Mouse (Mus musculus) embryo, embryonic 10.5 days (tissue): Measurements from ENCODE around the gene Lin28b.
A peak's percentile ranks its signal among the peaks of the same experiment; 100 is the strongest.

Experiments
- DNase-seq: peaks from one replicate; pipeline ENCODE4 v3.0.0-alpha.2; 2015; ENCODE audit warnings: low spot score

The Lin28b gene

DNA sequence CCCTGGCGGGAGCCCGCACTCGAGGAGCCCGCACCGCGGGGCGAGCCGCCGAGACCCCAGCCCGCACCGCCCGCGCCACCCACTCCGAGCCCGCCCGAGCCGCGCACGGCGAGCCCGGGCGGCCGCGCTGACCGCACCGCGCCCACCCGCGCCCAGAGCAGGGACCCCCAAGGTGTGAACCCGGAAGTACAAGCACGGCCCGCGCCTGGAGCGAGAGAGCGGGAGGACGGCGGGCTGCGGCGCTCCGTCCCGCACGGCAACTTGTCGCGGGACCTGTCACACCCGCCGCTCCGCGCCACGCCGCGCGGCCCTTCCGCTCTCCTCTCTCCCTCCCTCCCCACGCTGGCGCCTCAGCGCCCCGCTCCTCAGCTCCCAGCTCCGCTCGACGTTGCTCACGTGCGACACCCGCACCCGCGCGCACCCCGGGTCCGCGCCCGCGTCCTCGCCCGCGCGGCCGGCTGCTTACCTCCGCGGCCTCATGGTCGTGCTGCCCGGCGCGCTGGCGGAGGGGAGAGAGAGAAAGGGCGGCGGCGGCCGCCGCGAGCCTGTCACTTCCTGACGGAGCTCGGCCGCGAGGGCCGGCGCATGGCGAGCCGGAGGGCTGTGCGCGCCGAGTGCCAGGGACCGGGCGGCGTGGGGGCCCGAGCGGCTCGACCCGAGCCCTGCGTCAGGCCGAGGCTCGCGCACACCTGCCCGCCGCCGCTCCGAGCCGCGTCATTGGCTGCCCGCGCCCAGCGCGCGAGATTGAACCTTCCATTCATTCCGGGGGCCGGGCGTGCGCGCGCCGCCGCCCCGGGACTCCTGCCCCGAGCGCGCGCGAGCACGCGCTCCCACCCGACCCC is at the start of gene Lin28b:
Gene Lin28b (minus strand): TSS at position 635 of the 842 bp plus-strand sequence.
- DNase-seq = peak; percentile 90

- peak; percentile 9 for DNase-seq
Measured at GRCm38 (mm10) chr10:45511764-45512163, 25.6 kb upstream of the Lin28b start.

GRCm38 (mm10) chr10:45510662-45511061 is 24.5 kb upstream of the Lin28b start:
- no peak for DNase-seq

GRCm38 (mm10) chr10:45500259-45500658 is 14.1 kb upstream of the Lin28b start:
- DNase-seq = no peak

DNA sequence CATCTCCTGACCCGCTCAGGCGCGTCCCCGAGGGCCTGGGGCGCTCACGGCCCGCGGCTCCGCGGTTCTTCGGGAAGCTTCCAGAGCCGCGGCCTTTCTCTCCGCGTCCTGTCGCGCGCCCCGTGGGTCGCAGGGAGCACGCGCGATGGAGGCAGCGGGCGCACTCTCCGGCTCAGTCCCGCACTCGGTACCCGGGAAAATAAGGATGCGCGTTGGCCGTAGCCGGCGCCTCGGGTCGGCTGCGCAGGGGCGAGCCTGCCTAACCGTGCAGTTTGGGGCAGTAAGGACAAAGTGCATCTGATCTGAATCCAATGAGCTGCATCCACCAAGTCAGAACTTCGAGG is 380 bp upstream of the Lin28b start:
- no peak for DNase-seq

GRCm38 (mm10) chr10:45485226-45485760 is 902 bp downstream of the Lin28b start:
- DNase-seq = peak; percentile 76

- DNase-seq = peak; percentile 80
Measured at GRCm38 (mm10) chr10:45483210-45483609, 3.0 kb downstream of the Lin28b start.

GRCm38 (mm10) chr10:45473663-45474333 is 12.4 kb downstream of the Lin28b start:
- DNase-seq = peak; percentile 78

DNA sequence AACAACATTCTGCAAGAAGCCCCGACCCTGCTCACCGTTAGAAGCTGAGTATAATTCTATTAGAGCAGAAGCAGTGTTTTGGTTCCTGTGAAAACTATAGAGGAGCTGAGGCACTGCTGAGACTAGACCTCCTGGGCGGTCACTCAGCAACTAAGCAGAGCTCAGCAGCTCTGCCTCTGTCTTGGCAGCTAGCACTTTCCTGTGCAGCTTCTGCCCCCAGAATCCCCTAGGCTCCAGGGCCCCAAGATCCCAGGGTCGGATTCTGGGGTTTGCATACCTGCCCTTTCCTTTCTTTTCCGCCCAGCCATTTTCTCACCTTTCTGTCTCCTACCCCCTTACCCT is 13.1 kb downstream of the Lin28b start:
- peak; percentile 57 for DNase-seq

DNA sequence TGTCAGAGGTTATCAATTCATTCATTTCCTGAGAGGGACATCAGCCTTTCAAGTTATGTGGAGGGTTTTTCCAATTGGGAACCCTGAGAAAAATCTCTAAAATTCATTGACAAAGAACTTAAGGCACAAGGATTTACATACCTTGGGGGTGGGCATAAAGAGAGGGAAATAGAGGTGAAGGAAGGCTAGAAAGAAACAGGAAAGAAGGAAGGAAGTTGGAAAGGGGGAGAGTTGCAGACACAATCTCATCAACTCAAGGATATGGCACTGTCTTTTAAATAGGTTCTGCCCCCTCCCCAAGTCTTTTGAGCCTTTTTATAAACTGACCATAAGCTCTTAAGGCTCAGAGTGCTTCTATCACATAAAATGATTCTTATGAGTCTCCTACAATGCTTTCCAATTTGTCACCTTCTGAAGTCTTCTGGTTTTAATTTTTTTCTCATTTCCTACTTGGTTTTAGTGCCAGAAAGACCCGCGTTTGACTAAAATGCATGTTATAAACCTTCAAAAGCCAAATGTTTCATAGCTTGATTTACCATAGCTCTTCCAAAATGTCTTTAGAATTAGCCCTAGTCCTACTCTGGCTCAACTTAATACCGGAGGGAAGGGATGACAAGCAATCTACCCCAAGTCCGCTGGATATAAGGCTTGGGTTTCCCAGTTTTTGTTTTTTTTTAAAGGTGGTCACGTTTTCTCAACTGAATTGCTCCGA is 13.6 kb downstream of the Lin28b start:
- peak; percentile 52 for DNase-seq

GRCm38 (mm10) chr10:45471321-45471720 is 14.9 kb downstream of the Lin28b start:
- DNase-seq = peak; percentile 65

DNA sequence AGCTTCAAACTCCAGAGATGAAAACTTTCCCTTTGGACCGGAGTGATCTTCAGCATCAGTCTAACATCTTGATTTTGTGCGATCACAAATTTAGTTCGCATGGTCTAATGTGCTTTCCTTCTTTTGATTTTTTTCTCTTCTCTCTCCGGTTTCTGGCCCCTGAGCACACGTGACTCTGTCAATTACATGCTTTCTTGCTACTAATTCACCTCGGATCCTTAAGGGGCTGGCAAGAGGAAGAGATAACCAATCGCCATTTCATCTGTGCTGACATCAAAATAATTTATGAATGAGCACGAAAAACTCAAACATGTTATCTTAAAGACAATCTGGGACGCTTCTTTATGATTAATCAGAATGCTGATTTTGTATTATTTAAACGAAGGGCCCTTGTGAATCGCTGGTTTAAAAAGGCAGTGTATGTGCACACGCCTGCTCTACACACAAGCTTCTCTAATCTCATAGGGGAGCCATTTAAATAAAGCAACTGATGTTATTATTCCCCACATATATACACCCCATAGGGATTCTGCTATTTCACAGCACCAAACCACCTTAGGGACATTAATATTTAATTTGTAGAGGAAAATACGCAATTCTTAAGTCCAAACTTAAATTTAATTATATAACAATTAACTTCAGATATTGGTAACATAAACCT is 16.0 kb downstream of the Lin28b start:
- peak; percentile 84 for DNase-seq

- peak; percentile 88 for DNase-seq
Measured at GRCm38 (mm10) chr10:45469027-45469996, 16.9 kb downstream of the Lin28b start.

DNA sequence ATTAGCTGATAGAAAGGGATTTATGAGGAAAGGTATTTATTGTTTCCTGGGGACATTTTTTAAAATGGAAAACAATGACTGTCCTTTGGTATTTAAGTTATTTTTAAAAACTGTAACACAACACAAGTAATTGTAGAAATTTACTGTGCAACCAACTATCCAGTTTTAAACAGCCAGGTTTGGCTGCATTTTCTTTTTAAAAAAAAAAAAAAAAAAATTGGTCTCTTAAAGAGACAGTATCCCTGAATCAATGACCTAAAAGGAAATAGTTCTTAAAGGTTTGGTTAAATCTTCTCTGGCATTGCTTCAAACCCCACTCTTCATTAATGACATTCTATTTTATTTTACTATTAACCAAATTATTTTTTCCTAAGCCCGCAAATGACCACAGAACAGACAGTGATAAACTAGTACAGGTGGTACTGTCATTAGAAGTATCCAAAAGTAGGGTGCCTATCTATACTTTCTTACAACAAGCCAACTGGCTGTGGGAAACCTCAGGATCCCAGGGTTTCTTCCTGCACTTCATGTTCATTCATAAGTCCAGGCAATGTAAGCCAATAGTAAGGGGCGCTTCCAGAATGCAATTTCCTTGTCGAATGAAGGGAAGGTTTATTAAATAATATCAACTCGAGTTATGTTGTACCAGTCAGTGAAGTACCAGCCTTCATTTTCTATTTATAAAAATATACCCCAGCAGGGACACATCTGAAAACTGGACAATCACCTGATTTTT is 17.8 kb downstream of the Lin28b start:
- DNase-seq = peak; percentile 50

DNA sequence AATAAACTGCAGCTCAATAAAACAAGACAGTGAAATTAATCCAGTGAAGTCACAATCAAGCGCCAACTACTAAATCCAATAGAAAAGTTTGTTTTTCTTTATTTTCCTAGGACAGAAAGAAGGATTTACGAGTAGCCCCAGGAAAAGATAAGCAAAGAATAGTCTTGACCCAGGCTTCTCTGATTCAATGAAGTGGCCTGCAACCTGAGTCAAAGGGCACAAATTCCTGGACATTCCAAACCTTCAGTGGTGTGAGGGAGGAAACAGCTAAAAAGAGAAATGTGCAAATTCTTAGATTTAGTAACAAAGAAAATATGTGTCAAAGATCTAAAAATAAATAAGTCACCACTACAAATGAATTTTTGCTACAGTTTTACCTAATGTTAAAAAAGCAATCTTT is 27.6 kb downstream of the Lin28b start:
- peak; percentile 68 for DNase-seq

DNA sequence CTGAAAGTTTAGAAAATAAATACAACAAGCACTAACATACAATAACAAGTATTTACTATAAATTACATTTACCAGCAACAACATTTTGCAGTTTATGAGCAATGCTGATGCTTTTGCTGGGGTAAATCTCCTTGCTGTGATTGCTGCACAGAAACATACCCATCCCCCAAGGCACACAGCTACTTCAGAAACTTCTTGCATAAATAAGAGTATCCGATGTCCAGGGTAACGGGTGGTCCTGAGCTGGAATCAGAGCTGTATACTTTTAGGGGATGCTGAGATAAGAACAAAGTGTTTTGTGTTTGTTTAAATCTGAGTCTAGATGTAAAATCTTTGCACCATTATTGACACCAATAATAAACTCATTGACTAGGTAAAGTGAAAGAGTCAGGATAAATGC is 28.1 kb downstream of the Lin28b start:
- peak; percentile 65 for DNase-seq

DNA sequence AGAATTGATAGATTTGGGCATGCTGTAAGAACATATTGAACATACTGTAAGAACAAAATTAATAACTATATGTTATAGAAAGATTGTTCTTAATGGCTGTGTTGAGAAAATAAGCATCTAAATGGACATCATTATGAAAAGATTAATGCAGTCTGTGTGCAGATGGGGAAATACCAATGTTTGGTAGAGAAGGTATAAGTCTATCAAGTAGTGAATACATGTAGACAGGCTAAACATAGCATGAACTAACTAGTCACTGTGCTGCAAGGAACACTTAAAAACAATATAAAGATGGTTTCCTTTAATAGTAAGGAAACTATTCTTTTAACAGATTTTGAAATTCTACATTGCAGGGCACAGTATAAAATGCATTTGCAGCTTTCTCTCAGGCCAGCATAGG is 39.6 kb downstream of the Lin28b start:
- DNase-seq = no peak

DNA sequence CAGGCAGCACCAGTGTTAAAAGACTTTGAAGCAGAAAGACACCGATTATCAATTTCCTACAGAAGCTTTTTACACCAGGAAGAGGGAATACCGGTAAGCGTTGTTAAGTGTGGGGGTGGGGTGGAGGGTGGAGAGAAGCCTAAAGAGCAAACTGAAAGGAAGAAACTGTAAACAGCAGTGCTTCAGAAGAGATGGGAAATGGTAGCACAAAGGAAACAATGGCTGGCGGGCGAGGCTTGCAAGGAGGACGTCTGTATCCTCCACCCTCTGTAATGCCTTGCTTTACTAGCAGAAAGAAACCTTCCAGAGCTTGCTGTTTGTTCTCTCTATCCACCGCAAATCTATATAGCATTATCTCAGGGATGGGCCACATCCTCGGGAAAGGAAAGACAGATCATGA is 40.0 kb downstream of the Lin28b start:
- DNase-seq = peak; percentile 68

DNA sequence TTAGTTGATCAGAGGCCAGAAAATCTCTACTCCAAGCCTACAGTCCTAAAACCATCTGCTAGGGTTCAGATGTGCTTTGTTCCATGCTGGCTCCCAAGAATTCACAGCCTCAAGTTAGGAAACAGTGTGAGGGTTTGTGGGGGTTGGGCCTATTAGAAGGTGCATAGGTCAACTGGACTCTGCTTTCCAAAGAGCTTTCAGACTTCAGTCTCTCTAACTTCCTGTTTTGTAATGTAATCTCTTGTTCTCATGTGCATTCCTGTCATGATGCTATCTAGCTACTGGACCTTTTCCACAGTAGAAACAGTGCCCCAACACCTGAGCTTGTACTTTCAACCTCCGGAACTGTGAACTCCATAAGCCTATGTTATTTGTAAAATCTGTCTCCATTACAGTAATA is 63.8 kb downstream of the Lin28b start:
- DNase-seq = peak; percentile 74

DNA sequence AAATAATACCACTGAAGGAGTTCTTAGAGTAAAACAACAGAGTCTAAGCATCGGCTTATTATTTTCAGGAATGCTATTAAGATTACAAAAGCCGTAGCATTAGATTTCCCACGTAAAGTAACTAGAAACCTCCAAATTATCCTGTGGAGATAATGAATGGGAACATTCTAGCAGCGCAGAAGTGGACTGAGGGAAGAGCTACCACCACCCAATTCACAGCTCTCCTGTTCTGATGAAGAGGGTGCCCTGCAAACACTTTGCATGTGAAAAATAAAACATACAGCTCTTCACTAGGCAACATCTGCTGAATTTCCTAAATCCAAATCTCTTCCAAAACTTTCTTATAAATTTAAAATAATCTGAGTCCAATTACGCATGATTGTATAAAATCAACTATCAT is 74.1 kb downstream of the Lin28b start:
- peak; percentile 32 for DNase-seq
